Mouse (Mus musculus): ENCODE data around the gene Tmem108. TPM values are rescaled to one million over a fixed set of nuclear protein-coding genes. Genes with fewer than 3 reads are reported as not detected.

Tmem108 gene
- polyA plus RNA-seq, 1 experiment = not detected

GRCm38 (mm10) chr9:103646605-103647004 is 115.0 kb downstream of the Tmem108 start:
- Histone ChIP-seq H3K27ac (ENCODE audit: insufficient read depth, low read depth, low read length) (no peak overlapping the region), H3K4me1 (ENCODE audit: control insufficient read depth, insufficient read depth, low read length) (no peaks in the 10 kb centered on the region), H3K4me3 (ENCODE audit: insufficient read depth, low read length) (no peak overlapping the region)
- TF ChIP-seq POLR2A (IDR thresholded peaks at IDR 0.05; ENCODE audit: borderline replicate concordance, low read depth, low read length) = no peak
- no peak for TF ChIP-seq CTCF (IDR thresholded peaks at IDR 0.05; ENCODE audit: low read depth, low read length)

- no peaks in the 10 kb centered on the region for H3K4me1 ChIP-seq (ENCODE audit: control insufficient read depth, insufficient read depth, low read length)
- no peak for TF ChIP-seq CTCF (IDR thresholded peaks at IDR 0.05; ENCODE audit: low read depth, low read length)
- TF ChIP-seq POLR2A (IDR thresholded peaks at IDR 0.05; ENCODE audit: borderline replicate concordance, low read depth, low read length) = no peak
- no peak overlapping the region for H3K4me3 ChIP-seq (ENCODE audit: insufficient read depth, low read length)
These were observed 115.9 kb downstream of the Tmem108 start for GRCm38 (mm10) chr9:103645724-103646123.

GRCm38 (mm10) chr9:103642300-103642699 is 119.3 kb downstream of the Tmem108 start:
- Histone ChIP-seq H3K27ac (ENCODE audit: insufficient read depth, low read depth, low read length) (no peak overlapping the region), H3K4me1 (ENCODE audit: control insufficient read depth, insufficient read depth, low read length) (no peaks in the 10 kb centered on the region), H3K4me3 (ENCODE audit: insufficient read depth, low read length) (no peak overlapping the region)
- TF ChIP-seq CTCF (IDR thresholded peaks at IDR 0.05; ENCODE audit: low read depth, low read length) (no peak), POLR2A (IDR thresholded peaks at IDR 0.05; ENCODE audit: borderline replicate concordance, low read depth, low read length) (no peak)

More at GRCm38 (mm10) chr9:103645724-103646123, 115.9 kb downstream of the Tmem108 start:
- no peak overlapping the region for H3K27ac ChIP-seq (ENCODE audit: insufficient read depth, low read depth, low read length)

- Histone ChIP-seq H3K27ac (ENCODE audit: insufficient read depth, low read depth, low read length) (no peak overlapping the region), H3K4me3 (ENCODE audit: insufficient read depth, low read length) (no peak overlapping the region), H3K4me1 (ENCODE audit: control insufficient read depth, insufficient read depth, low read length) (no peaks in the 10 kb centered on the region)
- TF ChIP-seq POLR2A (IDR thresholded peaks at IDR 0.05; ENCODE audit: borderline replicate concordance, low read depth, low read length) = no peak
- no peak for TF ChIP-seq CTCF (IDR thresholded peaks at IDR 0.05; ENCODE audit: low read depth, low read length)
These were observed 120.3 kb downstream of the Tmem108 start for GRCm38 (mm10) chr9:103641340-103641739.

GRCm38 (mm10) chr9:103639413-103639812 is 122.2 kb downstream of the Tmem108 start:
- TF ChIP-seq POLR2A (IDR thresholded peaks at IDR 0.05; ENCODE audit: borderline replicate concordance, low read depth, low read length) (no peak), CTCF (IDR thresholded peaks at IDR 0.05; ENCODE audit: low read depth, low read length) (no peak)

GRCm38 (mm10) chr9:103637451-103637850 is 124.2 kb downstream of the Tmem108 start:
- no peaks in the 10 kb centered on the region for H3K4me1 ChIP-seq (ENCODE audit: control insufficient read depth, insufficient read depth, low read length)
- no peak overlapping the region for H3K4me3 ChIP-seq (ENCODE audit: insufficient read depth, low read length)
- TF ChIP-seq POLR2A (IDR thresholded peaks at IDR 0.05; ENCODE audit: borderline replicate concordance, low read depth, low read length) (no peak), CTCF (IDR thresholded peaks at IDR 0.05; ENCODE audit: low read depth, low read length) (no peak)
- H3K27ac ChIP-seq (ENCODE audit: insufficient read depth, low read depth, low read length) = no peak overlapping the region

More at GRCm38 (mm10) chr9:103639413-103639812, 122.2 kb downstream of the Tmem108 start:
- Histone ChIP-seq H3K4me1 (ENCODE audit: control insufficient read depth, insufficient read depth, low read length) (no peaks in the 10 kb centered on the region), H3K4me3 (ENCODE audit: insufficient read depth, low read length) (no peak overlapping the region), H3K27ac (ENCODE audit: insufficient read depth, low read depth, low read length) (no peak overlapping the region)

- H3K27ac ChIP-seq (ENCODE audit: insufficient read depth, low read depth, low read length) = no peak overlapping the region
These were observed 124.8 kb downstream of the Tmem108 start for GRCm38 (mm10) chr9:103636847-103637246.

GRCm38 (mm10) chr9:103628861-103629469 is 132.7 kb downstream of the Tmem108 start:
- Histone ChIP-seq H3K27ac (ENCODE audit: insufficient read depth, low read depth, low read length) (no peak overlapping the region), H3K4me1 (ENCODE audit: control insufficient read depth, insufficient read depth, low read length) (no peaks in the 10 kb centered on the region), H3K4me3 (ENCODE audit: insufficient read depth, low read length) (no peak overlapping the region)
- no peak for TF ChIP-seq CTCF (IDR thresholded peaks at IDR 0.05; ENCODE audit: low read depth, low read length)
- no peak for TF ChIP-seq POLR2A (IDR thresholded peaks at IDR 0.05; ENCODE audit: borderline replicate concordance, low read depth, low read length)

More at GRCm38 (mm10) chr9:103636847-103637246, 124.8 kb downstream of the Tmem108 start:
- Histone ChIP-seq H3K4me3 (ENCODE audit: insufficient read depth, low read length) (no peak overlapping the region), H3K4me1 (ENCODE audit: control insufficient read depth, insufficient read depth, low read length) (no peaks in the 10 kb centered on the region)
- TF ChIP-seq POLR2A (IDR thresholded peaks at IDR 0.05; ENCODE audit: borderline replicate concordance, low read depth, low read length) (no peak), CTCF (IDR thresholded peaks at IDR 0.05; ENCODE audit: low read depth, low read length) (no peak)

GRCm38 (mm10) chr9:103627404-103627900 is 134.2 kb downstream of the Tmem108 start:
- no peak for TF ChIP-seq CTCF (IDR thresholded peaks at IDR 0.05; ENCODE audit: low read depth, low read length)
- TF ChIP-seq POLR2A (IDR thresholded peaks at IDR 0.05; ENCODE audit: borderline replicate concordance, low read depth, low read length) = no peak
- no peak overlapping the region for H3K27ac ChIP-seq (ENCODE audit: insufficient read depth, low read depth, low read length)
- no peaks in the 10 kb centered on the region for H3K4me1 ChIP-seq (ENCODE audit: control insufficient read depth, insufficient read depth, low read length)
- H3K4me3 ChIP-seq (ENCODE audit: insufficient read depth, low read length) = no peak overlapping the region

- H3K4me1 ChIP-seq (ENCODE audit: control insufficient read depth, insufficient read depth, low read length) = no peaks in the 10 kb centered on the region
- TF ChIP-seq CTCF (IDR thresholded peaks at IDR 0.05; ENCODE audit: low read depth, low read length) (no peak), POLR2A (IDR thresholded peaks at IDR 0.05; ENCODE audit: borderline replicate concordance, low read depth, low read length) (no peak)
- H3K4me3 ChIP-seq (ENCODE audit: insufficient read depth, low read length) = no peak overlapping the region
- no peak overlapping the region for H3K27ac ChIP-seq (ENCODE audit: insufficient read depth, low read depth, low read length)
These were observed 135.5 kb downstream of the Tmem108 start for GRCm38 (mm10) chr9:103626156-103626555.

Data from bone marrow macrophage, adult 2 months (primary cell).